Mouse (Mus musculus) megakaryocyte, embryonic 14.5 days (primary cell): ENCODE results near the gene Tubgcp3. TPM values are rescaled to one million over a fixed set of nuclear protein-coding genes. Genes with fewer than 3 reads are reported as not detected.
"Not testable (repeated sequence)": the region's sequence is repeated elsewhere in the genome, so short reads cannot be mapped to it uniquely, and the experiment has no call there.

Source experiments
- H3K27me3 ChIP-seq: replicated peaks from 2 replicates; pipeline ENCODE3; 2012; ENCODE audit warnings: inconsistent platforms
- H3K36me3 ChIP-seq: replicated peaks from 2 replicates; pipeline ENCODE3; 2012; ENCODE audit warnings: low read length, inconsistent platforms, mixed read lengths
- H3K4me1 ChIP-seq: 2 replicates; pipeline ENCODE4 v1.6.1; 2012; ENCODE audit warnings: inconsistent platforms
- H3K4me3 ChIP-seq: replicated peaks from 2 replicates; pipeline ENCODE3; 2012; ENCODE audit warnings: moderate library complexity, mild to moderate bottlenecking, inconsistent platforms
- H3K9me3 ChIP-seq: 2 replicates; pipeline ENCODE4 v1.6.1; 2012; ENCODE audit warnings: inconsistent platforms
- FLI1 ChIP-seq: IDR thresholded peaks from 2 replicates; pipeline ENCODE4 v1.6.1; 2012; ENCODE audit warnings: low read length, inconsistent platforms, mixed read lengths
- GATA1 ChIP-seq: IDR thresholded peaks from 3 replicates; pipeline ENCODE4 v1.6.1; 2012; ENCODE audit warnings: mixed read lengths, low read length, inconsistent platforms, borderline replicate concordance
- polyA plus RNA-seq: library from polyadenylated mRNA; stranded (reverse); fragments of >175 nt; gene quantifications from 2 replicates; pipeline ENCODE4 v1.2.3, GENCODE M21; 2012; ENCODE audit warnings: low replicate concordance; ENCODE audit not compliant: insufficient read depth

The Tubgcp3 gene
- polyA plus RNA-seq, 1 experiment = 9.9 TPM

DNA sequence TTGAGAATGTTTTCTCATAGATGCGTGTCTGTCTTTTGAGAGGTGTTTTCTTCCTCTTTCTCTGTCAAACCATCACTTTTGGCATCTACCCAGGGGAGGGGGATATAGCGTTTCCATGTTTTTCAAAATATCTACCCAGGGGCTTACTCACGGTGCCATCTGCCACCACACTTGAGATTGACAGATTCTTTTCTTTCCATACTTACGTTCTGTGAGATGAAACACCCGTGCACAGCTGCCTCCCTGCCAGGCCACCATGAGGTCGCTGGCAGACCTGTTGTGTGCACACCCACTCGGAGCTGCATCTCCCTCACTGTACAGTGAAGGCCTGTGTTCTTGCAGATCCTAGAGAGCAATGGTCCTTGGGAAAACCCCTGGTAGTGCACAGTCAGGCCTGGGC, 58.8 kb downstream of the Tubgcp3 start:
- peaks cover 10% of the 10 kb centered on the region; the same call in 1 of the 2 replicates for H3K4me1 ChIP-seq
- H3K27me3 ChIP-seq = peaks cover 12% of the 10 kb centered on the region
- no peaks in the 10 kb centered on the region for H3K9me3 ChIP-seq
- H3K36me3 ChIP-seq = peaks cover 45% of the 10 kb centered on the region
- H3K4me3 ChIP-seq = no peak overlapping the region
- TF ChIP-seq FLI1 = no peak
- no peak for TF ChIP-seq GATA1

DNA sequence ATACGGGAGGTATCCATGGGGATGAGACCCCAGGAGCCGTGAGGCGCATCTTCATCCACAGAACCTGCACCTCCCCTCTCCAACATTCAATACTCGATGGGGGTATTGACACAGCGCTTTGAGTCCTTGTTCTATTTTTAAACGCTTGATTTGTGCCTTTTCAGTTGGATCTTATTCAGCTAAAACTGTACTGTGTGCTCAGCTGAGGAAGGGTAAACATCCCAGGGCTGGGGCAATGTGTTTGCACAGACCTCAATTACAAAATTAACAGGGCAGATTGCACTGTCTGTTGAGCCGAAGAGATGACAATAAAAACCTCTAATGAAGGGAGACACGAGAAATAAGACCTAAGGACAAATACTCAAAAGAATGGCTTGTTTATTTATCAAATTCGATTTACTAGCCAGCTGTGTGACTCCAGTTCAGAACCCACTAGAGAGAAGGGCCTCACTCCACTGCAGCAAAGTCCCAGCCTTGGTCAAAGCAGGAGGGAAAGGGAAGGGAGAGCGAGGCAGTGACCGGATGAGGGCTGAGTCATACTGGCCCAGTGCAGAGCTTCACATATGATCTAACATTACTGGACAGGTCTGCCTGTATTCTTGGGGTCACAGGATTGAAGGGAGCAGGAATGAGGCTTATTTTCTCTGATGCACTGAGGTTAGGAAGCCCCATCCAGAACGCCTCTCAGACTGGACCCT, 62.1 kb downstream of the Tubgcp3 start:
- peaks cover 3% of the 10 kb centered on the region; the same call in 1 of the 2 replicates for H3K4me1 ChIP-seq
- H3K9me3 ChIP-seq = no peaks in the 10 kb centered on the region
- H3K27me3 ChIP-seq = peaks cover 27% of the 10 kb centered on the region
- TF ChIP-seq FLI1 (no peak), GATA1 (no peak)
- H3K4me3 ChIP-seq = no peak overlapping the region
- H3K36me3 ChIP-seq = peaks cover 18% of the 10 kb centered on the region

DNA sequence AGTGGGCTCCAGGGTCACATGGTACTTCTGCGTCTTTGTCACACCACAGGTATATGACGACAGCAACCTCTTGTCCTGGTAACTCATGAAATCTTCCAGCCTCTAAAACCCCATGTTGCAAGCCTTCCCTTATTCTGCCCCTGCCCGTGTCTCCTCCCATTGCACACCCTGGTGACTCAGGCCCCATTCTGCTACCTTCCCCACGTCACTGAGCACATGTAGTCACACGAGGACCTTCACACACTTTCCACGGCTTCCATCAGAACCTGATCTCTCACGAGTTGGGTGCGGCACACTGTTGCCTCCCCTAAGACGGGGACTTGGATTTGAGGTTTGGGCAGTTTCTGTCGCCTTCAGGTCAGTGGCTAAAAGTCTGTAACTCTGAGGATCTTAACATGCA, 63.2 kb downstream of the Tubgcp3 start:
- Histone ChIP-seq H3K4me3 (no peak overlapping the region), H3K9me3 (no peaks in the 10 kb centered on the region), H3K36me3 (peaks cover 7% of the 10 kb centered on the region), H3K27me3 (peaks cover 37% of the 10 kb centered on the region), H3K4me1 (peaks cover 3% of the 10 kb centered on the region; the same call in 1 of the 2 replicates)
- no peak for TF ChIP-seq FLI1
- TF ChIP-seq GATA1 = no peak

DNA sequence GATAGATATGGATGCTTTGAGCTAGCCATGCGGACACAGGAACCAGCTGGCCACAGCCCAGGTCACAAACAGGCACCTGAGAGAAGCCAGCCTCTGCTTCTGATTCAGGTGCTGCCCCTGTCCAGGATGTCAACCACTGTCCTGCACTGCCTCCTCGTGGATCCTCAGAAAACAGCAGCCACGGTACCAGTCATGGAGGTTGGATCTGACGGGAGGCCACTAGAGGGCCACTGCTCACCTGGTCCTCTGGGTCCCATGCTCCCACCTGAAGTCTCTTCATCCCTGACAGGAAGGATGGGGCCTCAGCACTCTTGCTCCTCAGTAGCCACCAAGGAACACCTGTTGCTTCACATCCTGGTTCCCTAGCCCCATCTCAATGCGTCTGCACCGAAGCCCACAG, 64.8 kb downstream of the Tubgcp3 start:
- TF ChIP-seq GATA1 (no peak), FLI1 (no peak)
- peaks cover 41% of the 10 kb centered on the region for H3K27me3 ChIP-seq
- H3K4me1 ChIP-seq = peaks cover 3% of the 10 kb centered on the region; the same call in 1 of the 2 replicates
- H3K9me3 ChIP-seq = no peaks in the 10 kb centered on the region
- no peaks in the 10 kb centered on the region for H3K36me3 ChIP-seq
- no peak overlapping the region for H3K4me3 ChIP-seq

DNA sequence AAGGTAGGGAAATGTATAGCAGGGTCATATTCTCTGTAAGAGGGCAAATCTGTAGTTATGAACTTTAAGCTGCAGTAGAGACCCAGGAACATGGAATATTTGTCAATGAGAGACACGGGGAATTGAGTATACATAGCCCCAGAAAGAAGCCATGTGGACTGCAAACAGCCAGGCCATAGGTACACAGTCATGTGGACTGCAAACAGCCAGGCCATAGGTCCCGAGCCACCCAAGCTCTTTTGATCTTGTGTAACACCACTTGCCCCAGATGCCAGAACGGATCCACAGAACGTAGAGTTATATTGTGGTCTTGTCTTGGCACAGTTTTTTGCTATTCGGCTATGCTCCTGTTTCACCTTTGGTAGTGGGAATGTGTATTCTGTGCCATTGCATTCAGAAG, 88.3 kb downstream of the Tubgcp3 start:
- Histone ChIP-seq H3K4me1 (no peaks in the 10 kb centered on the region), H3K36me3 (no peaks in the 10 kb centered on the region), H3K9me3 (peaks cover 6% of the 10 kb centered on the region), H3K27me3 (peaks cover 17% of the 10 kb centered on the region), H3K4me3 (no peak overlapping the region)
- TF ChIP-seq FLI1 (no peak), GATA1 (no peak)

DNA sequence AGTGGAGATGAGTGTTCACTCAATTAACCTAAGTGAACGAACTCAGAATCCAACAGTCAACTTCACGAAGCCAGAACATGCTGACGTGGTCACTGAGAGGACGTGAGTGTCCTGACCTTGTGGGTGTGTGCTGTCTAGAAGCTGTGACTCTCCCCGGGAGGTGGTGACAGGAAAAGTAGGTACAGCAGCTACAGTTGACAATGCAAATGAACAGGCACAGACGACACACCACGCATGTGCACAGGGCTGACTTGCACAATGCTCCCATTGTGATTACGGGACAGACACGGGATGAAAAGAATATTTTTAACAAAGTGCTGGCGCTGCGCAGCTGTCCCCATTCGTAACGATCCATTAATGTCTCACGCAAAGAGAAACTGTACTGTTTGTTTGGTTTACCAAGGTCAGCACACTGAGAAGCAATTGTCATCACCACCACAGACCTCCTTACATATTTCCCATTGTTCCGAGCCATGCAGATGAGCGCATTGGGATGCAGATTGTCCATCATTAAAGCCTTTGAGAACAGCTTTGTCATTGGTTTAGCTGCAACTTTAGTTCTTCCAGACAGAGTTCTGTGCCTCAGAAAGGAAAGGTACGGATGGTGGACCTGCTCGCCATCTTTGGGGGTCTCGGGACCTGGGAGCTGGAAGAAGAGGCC, 92.6 kb downstream of the Tubgcp3 start:
- not testable (repeated sequence) for H3K4me3 ChIP-seq, H3K4me1 ChIP-seq, H3K36me3 ChIP-seq, H3K9me3 ChIP-seq
- H3K27me3 ChIP-seq = peaks cover 19% of the 10 kb centered on the region

DNA sequence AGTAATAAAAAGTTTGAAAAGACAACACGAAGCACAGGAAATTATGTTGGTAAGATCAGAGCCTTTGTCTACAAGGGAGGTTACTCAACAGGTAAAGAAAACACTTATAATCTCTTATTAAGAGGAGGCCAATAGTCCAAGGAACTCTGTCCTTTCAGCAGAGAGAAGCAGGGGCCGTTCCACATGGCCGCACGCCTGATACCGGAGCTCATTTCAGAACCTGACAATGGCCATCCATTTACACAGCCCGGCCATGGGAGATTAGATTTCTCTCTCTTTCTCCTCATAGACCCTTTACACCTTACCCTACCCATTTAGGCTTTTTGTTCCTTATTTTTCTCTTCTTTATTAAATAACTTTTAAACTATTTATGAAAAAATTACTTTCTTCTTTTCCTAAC, 95.3 kb downstream of the Tubgcp3 start:
- Histone ChIP-seq H3K4me3 (no peak overlapping the region), H3K9me3 (no peaks in the 10 kb centered on the region), H3K27me3 (peaks cover 31% of the 10 kb centered on the region), H3K36me3 (no peaks in the 10 kb centered on the region), H3K4me1 (no peaks in the 10 kb centered on the region)
- TF ChIP-seq GATA1 (no peak), FLI1 (no peak)

DNA sequence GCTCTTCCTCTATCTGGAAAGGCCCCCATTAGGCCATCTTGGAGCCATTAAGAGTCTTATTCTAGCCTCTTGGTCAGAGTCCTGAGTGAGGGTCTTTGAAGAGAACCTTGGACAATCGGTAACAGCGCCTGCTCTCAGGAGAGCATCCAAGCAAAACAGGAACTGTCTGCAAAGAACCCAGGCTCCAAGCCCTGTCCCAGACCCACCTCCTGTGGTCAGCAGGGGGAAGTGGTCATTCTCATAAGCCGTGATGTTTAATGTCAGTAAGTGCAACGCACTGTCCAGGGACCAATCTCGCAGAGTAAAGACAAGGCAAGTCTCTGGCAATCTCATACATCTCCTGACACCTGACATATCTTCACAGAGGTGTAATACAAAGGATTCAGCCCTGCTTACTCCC, 96.0 kb downstream of the Tubgcp3 start:
- no peak overlapping the region for H3K4me3 ChIP-seq
- H3K36me3 ChIP-seq = no peaks in the 10 kb centered on the region
- H3K27me3 ChIP-seq = peaks cover 31% of the 10 kb centered on the region
- TF ChIP-seq GATA1 (no peak), FLI1 (no peak)
- no peaks in the 10 kb centered on the region for H3K4me1 ChIP-seq
- no peaks in the 10 kb centered on the region for H3K9me3 ChIP-seq

DNA sequence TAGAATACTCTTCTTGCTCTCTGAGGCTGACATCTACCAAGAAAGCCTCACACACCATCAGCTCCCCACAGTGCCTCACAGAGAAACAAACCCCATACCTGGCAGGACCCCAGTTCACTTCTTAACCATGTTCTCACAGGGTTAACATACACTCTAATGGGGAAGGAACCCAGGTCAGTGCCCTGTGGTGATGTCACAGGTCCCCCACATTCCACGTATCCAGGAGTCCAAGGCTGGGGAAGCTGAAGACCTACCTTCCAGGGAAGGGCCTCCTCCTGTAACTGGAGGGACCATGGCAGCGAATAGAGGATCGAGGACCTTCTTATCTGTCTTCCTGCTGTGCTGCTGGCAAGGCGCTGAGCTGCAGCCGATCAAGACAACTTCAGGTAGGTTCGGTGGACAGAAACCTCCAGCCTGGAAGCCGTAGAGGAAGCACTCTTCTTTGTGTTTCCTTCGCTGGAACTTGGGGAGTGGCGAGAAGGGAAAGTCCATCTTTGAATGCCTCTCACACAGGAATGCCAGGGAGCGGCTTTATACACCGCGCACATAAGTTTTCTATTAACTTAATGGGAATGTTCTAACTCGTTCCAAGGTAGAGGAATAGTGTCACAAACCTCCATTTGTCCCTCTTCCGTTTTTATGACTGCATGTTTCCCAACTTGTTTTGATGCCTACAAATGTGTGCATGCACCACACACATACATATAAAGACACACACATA, 99.1 kb downstream of the Tubgcp3 start, which contains the start of gene Spaca7:
TSS of gene Spaca7 (plus strand) at position 216 of the 721 bp plus-strand sequence.
- Histone ChIP-seq H3K4me3 (no peak within 1 kb of the TSS), H3K9me3 (no peaks in the 10 kb centered on the region), H3K4me1 (no peaks in the 10 kb centered on the region), H3K36me3 (no peaks in the 10 kb centered on the region), H3K27me3 (peaks cover 33% of the 10 kb centered on the region)
- no peak for TF ChIP-seq FLI1
- no peak for TF ChIP-seq GATA1

DNA sequence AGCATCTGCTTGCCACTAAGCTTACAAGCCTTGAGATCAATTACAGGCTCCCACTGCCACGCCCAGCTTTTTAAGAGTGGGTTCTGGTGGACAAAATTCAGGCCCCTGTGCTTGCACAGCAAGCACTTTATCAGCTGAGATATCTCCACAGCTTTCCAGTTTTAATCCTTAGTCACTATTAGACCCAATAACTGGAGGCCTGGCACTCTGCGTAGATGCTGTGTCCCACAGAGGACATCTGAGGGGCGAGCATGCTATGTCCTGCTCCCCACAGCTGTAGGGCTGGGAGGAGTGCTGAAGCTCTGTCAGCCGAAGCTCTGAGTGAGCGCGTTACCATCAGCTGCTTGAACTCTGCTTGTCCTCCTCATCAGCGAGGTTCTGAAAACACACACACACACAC, 105.5 kb downstream of the Tubgcp3 start:
- Histone ChIP-seq H3K27me3 (peaks cover 33% of the 10 kb centered on the region), H3K9me3 (no peaks in the 10 kb centered on the region), H3K4me1 (no peaks in the 10 kb centered on the region), H3K36me3 (no peaks in the 10 kb centered on the region), H3K4me3 (no peak overlapping the region)
- TF ChIP-seq FLI1 = no peak
- TF ChIP-seq GATA1 = no peak
